Mouse (Mus musculus): ENCODE data around the gene Tns1. TPM values are rescaled to one million over a fixed set of nuclear protein-coding genes. Genes with fewer than 3 reads are reported as not detected.
"Not testable (repeated sequence)": the region's sequence is repeated elsewhere in the genome, so short reads cannot be mapped to it uniquely, and the experiment has no call there.

The Tns1 gene
- polyA plus RNA-seq (2012; rRNA removed): 192 and 408 TPM in 2 replicates

DNA sequence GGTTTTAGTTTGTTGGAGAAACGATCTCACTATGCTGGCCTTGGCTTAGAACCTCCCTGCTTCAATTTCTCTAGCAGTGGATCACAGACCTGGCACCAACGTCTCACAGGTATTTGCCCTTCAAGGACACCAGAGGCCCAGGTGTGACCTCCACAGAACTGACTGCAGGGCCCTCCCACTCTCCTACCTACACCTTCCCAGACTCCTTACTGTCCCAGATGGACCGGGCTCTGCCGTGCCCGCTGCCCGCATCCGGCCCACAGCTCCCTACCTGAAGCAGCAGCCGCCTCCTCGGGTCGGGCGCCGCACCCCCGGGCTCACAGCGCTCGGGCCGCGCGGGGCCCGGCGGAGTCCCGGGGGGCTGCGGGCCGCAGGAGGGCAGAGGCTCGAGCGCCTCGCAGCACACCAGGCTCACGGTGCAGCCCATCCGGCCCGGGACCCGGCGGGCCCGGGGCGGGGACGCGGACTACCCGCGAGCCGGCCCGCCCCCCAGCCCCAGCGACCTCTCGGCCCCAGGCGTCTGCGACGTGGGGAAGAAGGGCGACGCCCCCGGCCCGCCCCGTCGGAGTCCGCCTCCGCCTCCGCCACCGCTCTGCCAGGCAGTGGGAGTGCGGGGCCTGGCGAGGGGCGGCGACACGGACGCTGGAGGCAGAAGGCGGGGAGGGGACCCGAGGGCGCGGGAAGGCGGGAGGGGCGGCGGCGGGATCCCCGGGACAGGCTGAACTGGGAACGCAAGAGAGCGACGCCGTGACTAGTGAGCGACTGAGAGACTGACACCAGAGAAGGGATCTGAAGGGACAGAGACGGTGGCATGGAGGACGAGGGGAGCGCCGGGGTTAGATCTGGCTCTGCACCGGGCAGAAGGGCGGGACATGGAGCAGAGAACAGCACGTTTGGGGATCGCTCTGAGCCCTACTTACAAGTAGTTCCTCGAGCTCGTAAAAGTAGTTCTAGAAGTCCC lies at the start of gene Tns1:
Gene Tns1, minus strand, starts transcription at position 429 of the 961 bp plus-strand sequence.
- peak; percentile 55 for DNase-seq (ENCODE audit: low spot score)

DNA sequence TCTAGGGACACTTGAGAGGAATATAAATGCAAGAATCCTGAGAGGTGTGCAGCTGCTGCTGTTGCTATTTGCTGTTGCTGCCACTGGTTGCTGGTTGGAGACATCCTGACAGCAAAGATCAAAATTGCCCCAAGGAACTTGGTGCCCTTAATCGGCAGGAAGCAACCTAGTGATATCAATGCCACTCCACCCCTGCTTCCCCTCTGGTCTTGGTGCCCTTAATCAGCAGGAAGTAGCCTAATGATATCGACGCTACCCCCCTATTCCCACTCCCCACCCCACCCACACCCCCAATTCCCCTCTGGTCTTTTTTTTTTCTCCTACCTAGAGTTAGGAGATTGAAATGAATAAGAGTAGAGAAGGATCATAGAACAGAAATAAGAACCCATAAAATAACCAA lies 48.5 kb upstream of the Tns1 start:
- no peak for DNase-seq (ENCODE audit: low spot score)

DNA sequence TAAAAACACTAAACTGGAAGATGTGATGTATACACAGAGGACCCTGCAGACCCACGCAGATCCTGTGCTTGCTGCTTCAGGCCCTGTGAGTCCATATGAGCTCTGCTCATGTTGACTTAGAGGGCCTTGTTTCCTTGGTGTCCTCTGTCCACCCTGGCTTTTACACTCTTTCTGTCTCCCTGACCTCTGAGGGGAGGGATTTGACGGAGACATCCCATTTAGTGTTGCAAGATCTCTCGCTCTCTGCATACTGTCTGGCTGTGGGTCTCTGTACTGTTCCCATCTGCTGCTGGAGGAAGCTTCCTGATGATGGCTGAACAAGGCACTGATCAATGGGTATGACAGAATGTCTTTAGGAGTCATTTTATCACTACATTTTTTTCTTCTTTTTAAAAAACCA lies 45.5 kb upstream of the Tns1 start:
- no peak for DNase-seq (ENCODE audit: low spot score)

DNA sequence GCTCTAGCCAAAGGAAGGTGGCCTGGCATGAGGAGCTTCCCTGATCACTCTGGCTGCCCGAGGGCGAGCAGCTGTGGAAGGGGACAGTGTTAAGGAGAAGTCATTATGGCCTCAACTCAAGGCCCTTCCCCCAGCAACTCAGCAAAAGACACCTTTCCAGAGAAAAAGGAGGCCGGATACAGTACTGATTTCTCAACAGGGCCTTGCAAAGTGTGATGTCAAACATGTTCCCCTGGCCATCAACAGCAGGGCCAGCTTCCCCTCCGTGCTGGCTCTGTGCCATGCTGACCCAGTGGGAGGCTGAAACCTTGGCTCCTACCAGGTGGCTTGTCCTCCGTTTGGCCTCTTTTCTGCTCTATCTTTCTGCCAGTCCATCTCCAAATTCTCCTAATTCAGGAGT lies 42.9 kb upstream of the Tns1 start:
- DNase-seq (ENCODE audit: low spot score): no peak

DNA sequence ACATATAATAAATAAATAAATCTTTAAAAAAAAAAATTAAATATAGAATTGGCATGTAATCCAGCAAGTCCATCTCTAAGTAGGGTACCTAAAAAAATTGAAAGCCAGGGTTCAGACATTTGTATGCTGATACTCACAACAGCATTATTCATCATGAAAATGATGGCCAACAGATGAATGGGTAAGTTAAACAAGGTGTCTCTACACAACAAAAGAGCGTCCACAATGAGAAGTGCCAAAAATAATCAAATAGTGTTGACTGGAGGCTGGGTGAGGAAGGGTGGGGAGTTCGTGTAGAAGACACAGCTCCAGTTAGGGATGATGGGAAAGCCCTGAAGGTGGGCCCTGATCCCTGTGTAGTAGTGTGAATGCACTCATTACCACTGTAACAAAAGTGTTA lies 35.8 kb upstream of the Tns1 start:
- no peak for DNase-seq (ENCODE audit: low spot score)

DNA sequence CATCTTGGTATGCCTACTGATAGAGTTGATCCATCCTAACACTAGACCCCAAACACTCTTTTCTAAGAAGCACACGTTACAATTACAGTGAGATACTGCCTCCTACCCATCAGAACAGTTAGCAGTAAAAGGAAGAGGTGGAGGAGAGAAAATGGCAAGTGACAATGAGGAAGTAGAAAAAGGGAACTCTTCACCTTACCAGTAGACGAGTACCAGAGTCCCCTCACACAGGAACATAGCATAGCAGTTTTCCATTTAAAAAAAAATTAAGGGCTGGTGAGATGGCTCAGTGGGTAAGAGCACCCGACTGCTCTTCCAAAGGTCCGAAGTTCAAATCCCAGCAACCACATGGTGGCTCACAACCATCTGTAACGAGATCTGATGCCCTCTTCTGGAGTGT lies 35.4 kb upstream of the Tns1 start:
- DNase-seq (ENCODE audit: low spot score): not testable (repeated sequence)

DNA sequence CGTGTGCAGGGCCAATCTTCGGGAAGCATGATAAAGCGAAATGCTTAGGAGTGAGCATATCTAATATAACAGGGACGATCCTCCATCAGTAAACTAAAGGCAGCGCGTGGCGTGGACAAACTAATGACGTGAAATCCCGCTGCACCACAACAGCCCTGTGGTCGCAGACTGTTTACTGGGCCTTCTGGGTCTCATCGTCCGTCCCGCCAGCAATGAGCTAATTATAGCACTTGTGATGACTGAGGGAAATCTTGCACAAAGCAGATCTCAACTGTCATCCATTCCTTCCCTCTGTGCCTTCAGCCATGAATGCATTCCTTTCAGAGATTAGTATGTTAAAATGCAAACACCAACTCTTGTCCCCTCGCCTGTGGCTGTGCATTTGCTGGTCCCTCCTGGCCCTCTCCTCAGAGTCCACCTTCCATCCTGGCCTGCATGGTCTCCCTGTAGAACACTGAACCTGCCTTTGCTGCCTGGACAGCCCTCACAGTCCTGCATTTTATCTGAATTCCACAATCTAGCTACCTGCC lies 32.2 kb upstream of the Tns1 start:
- DNase-seq (ENCODE audit: low spot score): no peak

DNA sequence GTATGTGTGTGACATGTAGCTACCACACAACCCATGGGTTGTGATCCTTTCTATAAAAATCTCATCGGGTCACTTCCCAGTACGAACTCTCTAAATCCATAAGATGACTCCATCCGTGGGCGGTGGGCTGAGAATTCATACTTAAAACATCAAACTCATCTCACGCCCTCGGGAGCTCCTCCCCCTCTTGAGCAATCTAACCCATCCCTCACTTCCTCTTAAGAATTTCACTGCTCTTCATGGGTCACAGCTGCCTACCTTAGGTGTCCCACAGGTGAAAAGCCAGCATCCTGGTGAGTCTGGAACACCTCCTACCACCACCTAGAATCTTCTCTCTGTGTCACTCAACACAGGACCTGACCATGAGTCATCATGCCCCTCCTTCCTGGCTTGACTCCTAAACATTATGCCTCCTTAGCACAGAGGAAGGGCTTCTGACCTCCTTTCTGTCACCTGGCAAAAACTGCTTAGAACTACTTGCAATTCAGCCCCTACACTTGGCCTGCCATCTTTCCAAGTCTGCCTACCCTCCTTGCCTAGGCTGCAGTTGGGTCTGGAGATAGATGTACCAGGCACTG lies 31.3 kb upstream of the Tns1 start:
- DNase-seq (ENCODE audit: low spot score): no peak

DNA sequence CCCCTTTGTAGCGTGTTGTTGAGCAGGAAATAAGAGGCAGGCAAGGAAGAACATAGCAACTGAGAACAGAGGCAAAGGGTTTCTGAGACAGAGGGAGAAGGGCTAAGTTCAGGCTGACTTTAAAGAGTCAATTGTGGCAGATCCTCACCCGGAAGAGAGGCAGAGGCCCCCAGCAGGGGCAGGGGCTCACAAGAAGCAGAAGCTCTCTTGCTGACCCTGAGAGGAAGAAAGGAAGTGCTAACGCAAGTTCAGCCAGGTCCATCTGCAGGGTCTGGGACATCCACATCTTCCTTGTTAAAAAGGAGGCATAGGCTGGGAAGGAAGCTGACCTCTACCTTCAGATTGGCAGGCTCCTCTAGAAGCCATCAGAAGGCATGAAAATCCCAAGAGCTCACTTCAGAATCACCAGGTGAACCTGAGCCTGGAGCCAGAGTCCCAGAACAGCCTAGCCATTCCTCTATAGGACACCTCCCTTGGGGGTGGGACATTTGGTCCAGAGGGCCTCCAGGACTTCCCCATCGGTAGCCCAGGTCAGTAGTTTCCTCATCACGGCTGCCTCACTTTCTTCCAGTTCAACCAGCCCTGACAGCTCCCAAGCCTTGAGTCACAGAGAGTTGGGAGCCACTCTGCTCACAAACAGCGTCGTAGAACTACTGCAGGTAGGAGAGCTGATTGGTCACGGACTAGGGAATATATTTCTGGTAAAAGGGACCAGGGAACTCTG lies 29.4 kb upstream of the Tns1 start, which contains the start of gene Cxcr2:
Gene Cxcr2, plus strand, starts transcription at position 529 of the 724 bp plus-strand sequence.
- DNase-seq (ENCODE audit: low spot score): no peak

DNA sequence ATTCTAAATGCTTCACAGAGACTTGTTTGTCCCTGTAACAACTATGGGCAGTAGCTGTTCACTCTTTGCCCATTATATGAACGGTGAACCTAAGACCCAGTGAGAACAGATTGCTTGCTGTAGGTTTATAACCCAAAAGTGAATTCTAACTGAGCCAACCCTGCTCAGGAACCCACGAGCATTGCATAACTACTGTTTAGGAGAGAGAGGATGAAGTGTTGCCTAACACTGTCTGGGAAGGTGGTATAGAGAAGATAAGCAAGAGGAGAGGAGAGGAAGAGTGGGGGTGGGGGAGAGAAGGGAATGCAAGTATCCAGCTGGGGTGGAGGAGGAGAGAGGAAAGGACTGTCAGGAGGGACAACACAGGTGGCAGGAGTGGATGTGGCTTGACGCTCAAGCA lies 26.8 kb upstream of the Tns1 start:
- no peak for DNase-seq (ENCODE audit: low spot score)

DNA sequence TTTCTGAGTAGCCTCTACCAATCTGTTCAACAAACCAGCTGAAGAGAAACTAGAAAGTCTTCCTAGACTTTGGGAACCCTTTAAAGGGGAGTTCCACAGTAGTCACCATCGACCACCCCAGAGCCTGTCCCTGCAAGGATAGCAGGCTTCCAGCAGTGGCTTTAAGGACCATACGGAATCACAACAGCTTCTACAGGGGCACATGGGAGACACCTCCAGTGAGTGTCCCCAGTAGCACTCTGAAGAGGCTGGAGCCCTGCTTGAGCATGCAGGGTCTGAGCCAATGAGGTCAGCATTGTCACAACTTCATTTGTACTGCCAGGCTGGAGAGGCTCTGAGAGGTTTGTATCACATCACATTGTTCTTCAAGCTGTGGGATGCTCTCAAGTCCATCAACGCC lies 25.9 kb upstream of the Tns1 start:
- no peak for DNase-seq (ENCODE audit: low spot score)

DNA sequence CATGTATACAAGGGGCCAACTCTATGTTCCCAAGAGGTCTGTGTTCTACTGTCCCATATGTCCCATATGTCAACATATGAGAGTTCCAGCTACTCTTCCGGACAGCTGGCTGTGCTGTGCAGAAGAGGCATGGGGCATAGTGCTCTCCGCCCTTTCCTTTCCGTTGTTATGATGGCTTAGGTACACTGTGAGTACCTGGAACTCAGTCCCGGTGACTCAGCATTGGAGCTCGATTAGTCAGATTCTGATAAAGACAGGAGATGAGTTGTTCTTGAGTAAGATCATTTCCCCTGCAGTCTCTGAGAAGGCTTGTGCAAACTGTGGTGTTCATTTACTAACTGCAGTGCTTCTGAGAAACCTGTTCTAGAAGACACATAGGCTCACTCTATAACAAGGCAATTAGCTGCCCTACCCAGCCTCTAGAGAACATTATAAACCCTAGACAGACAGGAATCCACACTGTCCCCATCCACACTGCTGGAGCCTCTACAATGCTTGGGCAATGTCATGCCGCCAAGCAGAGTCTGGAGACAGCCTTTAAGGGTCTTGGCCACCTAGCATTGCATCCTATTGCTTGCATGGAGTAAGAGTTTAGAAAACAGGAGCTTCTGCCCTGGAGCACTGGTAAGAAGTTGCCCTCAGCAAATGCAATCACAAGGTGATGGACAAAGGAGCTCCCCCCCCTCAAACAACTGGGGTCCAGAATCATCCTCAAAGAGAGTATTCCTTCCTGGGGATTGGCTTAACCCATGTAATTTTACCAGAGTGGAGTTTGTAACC lies 25.0 kb upstream of the Tns1 start:
- DNase-seq (ENCODE audit: low spot score): no peak

DNA sequence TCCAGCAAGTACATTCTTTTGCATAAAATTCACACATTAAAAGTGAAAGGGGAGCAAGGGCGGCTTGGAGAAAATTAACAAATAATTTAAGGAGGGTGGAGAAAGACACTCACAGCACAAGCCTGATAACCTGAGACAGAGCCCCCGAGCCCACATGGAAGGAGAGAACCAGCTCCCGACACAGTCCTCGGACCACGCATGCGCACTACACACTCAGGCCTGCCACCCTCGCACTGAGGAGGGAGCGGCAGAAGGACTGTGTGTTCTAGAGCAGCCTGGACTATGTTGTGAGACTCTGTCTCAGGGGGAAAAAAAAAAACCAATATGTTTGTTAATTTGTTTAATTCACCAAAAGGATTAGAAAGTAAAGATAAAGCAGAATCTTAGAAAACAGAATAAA lies 17.5 kb upstream of the Tns1 start:
- no peak for DNase-seq (ENCODE audit: low spot score)

DNA sequence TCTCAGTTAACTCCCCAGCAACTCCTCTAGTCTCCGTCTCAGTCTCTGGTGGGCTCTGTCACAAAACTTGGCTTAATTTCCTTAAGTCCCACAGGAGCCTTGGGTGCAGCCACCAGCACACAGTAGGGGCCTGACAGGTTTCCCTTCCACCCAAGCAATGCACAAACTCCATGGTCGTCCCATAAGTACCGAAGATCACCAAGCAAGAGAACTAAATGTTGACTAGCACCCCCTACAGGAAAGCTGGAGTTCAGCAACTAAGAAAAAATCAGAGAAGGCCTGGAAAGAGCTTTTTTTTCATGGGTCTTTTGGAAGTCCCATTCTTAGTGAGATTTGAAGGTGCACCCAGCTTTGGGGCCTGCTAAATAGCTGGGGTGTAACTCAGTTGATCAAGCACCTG lies 15.2 kb upstream of the Tns1 start:
- no peak for DNase-seq (ENCODE audit: low spot score)

DNA sequence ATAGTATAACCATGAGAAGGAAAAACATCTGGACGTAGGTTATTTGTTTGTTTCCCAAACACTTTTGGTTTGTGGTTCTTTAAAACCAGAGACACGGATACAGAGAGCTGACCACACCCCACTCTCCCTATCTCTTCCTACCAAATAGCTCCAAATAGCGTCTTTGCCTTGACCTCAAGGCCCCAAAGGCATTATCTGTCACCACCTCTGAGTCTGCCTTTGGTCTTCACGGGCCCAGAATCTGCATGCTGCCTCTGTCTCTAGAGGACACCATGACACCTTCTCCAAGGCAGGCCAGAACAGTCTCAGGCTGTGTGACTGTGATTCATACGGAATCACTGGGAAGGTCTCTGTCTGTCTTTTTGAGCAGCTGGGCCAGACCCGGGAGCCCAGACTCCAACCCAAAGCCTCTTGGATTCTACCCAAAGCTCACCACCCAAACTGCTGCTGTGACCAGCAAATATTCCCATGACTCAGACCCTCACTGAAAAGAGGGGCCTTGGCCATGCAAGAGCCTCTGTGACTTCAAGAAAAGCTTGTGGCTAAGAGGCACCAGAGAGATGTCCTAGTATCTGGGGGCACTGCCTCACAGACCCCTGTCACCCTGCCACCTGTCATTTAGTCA lies 11.2 kb upstream of the Tns1 start:
- no peak for DNase-seq (ENCODE audit: low spot score)

DNA sequence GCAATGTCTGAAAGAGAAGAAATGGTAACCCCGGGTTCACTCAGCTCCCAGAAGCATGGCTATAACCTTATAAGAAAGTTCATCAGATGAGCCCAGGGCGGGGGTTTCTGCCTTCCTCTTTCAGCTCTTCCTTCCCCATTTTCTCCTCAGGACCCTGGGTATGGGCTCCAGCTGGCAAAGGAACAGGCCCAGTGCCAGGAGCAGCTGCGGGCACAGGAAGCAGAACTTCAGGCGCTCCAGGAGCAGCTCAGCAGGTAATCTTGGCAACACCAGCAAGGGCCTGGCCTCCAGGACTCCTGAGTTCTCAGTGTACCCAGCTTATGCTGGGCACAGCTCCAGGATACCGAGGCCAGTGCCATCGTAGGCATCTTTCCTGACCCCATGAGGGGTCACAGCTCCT lies 9.7 kb upstream of the Tns1 start:
- no peak for DNase-seq (ENCODE audit: low spot score)

DNA sequence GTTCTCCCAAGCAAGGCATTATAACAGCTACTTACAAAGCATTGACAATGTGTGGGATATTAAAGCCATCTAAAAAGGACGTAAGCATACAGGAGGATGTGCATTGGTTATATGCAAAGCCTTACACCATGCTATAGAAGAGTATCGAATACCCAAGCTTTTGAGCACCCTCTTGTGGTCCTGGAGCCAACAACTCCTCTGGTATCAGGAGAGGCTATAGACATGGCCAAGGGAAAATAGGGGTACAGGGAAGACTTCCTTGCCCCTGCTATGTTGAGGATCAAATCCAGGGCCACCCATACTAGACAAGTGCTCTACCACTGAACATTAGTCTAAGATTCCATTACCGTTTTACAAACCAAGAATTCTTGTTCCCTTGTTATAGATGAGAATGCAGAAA lies 7.8 kb upstream of the Tns1 start:
- no peak for DNase-seq (ENCODE audit: low spot score)

DNA sequence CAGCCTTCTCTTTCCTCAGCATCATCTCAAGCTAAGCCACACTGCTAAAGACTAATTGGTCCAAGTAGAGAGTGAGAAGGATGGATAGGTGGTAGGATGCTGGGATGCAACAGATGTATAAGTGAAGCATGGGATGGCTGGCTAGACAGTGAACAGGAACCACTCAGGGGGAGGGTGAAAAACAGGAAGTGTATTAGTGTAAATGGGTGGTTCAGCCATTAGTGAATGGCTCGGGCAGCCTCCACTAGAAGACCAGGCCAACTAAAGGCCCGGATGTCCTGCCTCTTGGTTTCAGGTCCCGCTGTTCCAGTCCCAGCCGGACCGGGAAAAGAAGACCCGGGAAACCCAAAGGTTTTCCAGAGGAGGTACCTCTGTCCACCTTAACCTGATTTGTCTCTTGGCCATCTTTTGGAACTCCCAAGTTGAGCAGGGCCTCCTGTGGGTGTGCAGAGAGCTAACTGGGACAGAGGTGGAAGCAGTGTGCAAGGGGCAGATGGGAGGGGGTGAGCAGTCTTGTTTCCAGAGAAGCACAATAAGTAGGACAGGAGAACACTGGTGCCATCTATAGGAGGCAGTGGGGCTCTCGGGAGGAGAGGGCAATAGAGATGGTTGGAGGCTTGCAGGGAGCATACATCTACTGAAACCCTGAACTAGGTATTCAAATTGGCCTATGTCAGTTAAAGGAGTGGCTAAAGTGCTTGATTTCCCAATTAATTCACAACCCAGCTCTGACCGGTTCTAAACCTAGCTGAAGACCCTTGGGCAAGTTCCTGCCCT lies 6.8 kb upstream of the Tns1 start:
- DNase-seq (ENCODE audit: low spot score): no peak

DNA sequence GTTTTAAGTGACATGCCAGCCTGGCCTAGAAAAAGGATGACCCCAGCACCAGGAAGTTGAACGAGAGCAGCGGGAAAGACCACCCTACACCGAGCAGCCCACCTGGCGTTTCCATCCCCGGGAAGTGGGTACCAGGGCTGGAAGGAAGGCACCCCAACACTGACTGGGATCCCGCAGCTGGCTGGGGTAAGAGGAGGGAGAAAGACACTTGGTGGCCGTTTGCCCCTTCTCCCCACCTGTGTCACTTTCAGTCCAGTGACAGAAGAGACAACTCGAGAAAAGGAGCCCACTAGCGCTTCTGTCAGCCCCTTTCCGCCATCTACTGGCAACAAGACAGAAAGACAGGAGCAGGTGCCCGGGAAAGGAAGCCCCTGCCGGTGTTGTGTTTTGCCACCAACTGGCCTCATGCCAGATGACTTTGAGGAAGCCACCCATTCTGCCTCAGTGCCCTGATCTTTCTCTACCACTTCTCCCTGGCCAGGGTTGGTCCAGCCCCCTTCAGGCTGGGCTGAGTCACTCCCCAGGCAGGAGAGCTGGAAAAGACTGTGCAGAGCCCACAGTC lies 823 bp upstream of the Tns1 start, which contains the start of gene Rufy4:
Gene Rufy4, plus strand, starts transcription at position 551 of the 562 bp plus-strand sequence.
- peak; percentile 44 for DNase-seq (ENCODE audit: low spot score)

DNA sequence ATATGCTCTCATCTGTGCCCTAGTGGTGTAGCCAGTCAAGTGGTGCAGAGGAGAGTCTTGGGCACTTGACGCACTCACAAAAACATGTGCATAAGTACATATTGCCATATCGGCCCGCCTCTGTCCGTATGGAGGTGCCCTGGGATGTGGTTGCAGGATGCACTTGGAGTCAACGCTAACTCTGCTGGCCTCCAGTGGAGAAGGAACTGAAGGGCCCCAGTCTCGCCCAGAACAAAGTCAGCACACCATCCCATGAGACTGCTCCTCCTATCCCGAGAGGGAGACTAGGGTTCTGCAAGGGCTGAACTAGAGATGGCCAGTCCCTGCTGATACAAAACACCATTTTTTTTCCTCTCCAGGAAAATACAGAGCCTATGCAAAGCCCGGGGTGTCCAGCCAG lies 1.0 kb downstream of the Tns1 start:
- DNase-seq (ENCODE audit: low spot score): no peak
